11 mouse cellular contexts compared by ENCODE assay signal in the genomic region with DNA sequence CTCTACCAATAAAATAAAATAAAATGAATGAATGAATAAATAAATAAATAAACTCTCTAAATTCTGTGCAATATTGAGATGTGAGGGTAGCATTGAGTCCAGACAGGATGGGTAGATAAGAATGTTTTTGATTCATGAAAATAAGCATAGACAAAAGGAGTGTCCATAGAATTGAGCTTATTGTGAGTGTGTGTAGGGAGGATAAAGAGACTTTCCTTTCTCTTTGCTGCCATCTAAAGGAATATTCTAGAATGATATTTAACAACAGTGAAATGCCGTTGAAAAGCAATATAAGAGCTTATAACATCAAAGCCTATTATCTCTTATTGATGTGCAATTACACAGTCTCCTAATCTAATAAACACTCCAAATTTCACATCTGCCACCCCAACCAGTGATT. TPM values are rescaled to one million over a fixed set of nuclear protein-coding genes. Genes with fewer than 3 reads are reported as not detected.
A peak's percentile ranks its signal among the peaks of the same experiment; 100 is the strongest.
DNase-seq lines count a peak whose midpoint lies in the region; ATAC-seq lines count a peak whose summit lies in the region.
"Had no signal": no experiment of that assay in that cellular context is flagged by ENCODE, and none has a peak within 500 bp of the region (broad histone marks: within the 10 kb centered on the region; RNA-seq: fewer than 3 reads in every experiment).

No protein-coding gene starts in this region.

- H3K36me3 ChIP-seq in neural tube, embryonic 14.5 days (ENCODE audit: control insufficient read depth, insufficient read depth, low read length), result no peaks in the 10 kb centered on the region
- H3K36me3 ChIP-seq: limb, embryonic 15.5 days had no signal

- peak; percentile 23 for DNase-seq in left cerebral cortex, adult 11 months (ENCODE audit: low spot score)
- DNase-seq in left cerebral cortex, adult 9 months (ENCODE audit: low spot score in 2 of 2), result no peak
- DNase-seq in adipocyte (ENCODE audit: low spot score), result peak; percentile 22
- DNase-seq in thymus, postnatal 14 days, result no peak
- DNase-seq in heart, postnatal 10 days, result no peak
- DNase-seq: cerebellum, adult 11-12 months; kidney, adult 8-10 months had no signal

- H3K4me2 ChIP-seq in neural tube, embryonic 14.5 days (ENCODE audit: low read depth, low read length), result no peak overlapping the region
- H3K4me2 ChIP-seq: limb, embryonic 15.5 days had no signal

- intact Hi-C loops in heart, postnatal 10 days (cut with DNase I), result loop anchor here (5.0 kb wide), 1 partner anchor 119 kb away; no protein-coding TSS in a partner anchor

- H3K4me1 ChIP-seq in neural tube, embryonic 14.5 days (ENCODE audit: control insufficient read depth, insufficient read depth, low read length), result no peaks in the 10 kb centered on the region
- H3K4me1 ChIP-seq: limb, embryonic 15.5 days had no signal

- no peaks in the 10 kb centered on the region for H3K27me3 ChIP-seq in neural tube, embryonic 14.5 days (ENCODE audit: control insufficient read depth, insufficient read depth, low read length)
- H3K27me3 ChIP-seq: limb, embryonic 15.5 days had no signal

- no peaks in the 10 kb centered on the region for H3K9me3 ChIP-seq in neural tube, embryonic 14.5 days (ENCODE audit: control insufficient read depth, low read length)
- H3K9me3 ChIP-seq: limb, embryonic 15.5 days had no signal

- ATAC-seq in granulocyte monocyte progenitor cell, adult 5-6 weeks (replicated peaks; ENCODE audit: poor library complexity, severe bottlenecking), result peak; percentile 20; the same call in 1 of the 2 replicates
- ATAC-seq in neural tube, embryonic 14.5 days (ENCODE audit: low read depth), result peak; percentile 84
- ATAC-seq in monocyte, adult 5-6 weeks (replicated peaks; ENCODE audit: insufficient number of reproducible peaks, low FRiP score, low TSS enrichment, poor library complexity, severe bottlenecking), result no peak

- H3K27ac ChIP-seq in neural tube, embryonic 14.5 days (ENCODE audit: low read depth, low read length), result no peak overlapping the region
- H3K27ac ChIP-seq: limb, embryonic 15.5 days had no signal

- WGBS in neural tube, embryonic 14.5 days, result 6% methylated on average over 1 of the region's 1 CpGs

- no peak overlapping the region for H3K4me3 ChIP-seq in neural tube, embryonic 14.5 days (ENCODE audit: low read depth, low read length)
- H3K4me3 ChIP-seq: limb, embryonic 15.5 days had no signal

- H3K9ac ChIP-seq in neural tube, embryonic 14.5 days (replicated peaks; ENCODE audit: low read depth, low read length), result no peak overlapping the region
- H3K9ac ChIP-seq: limb, embryonic 15.5 days had no signal

RNA-seq across cellular contexts. Expression of a gene that starts 45.2 kb away (rescaled TPM):
- total RNA-seq in granulocyte monocyte progenitor cell, adult 5-6 weeks (2014; fragmentation: Nextera tagmentation), result 25.6 and 30.7 TPM in 2 replicates
- total RNA-seq in granulocyte monocyte progenitor cell, adult 5-6 weeks (2017), result 47.9 and 55.5 TPM in 2 replicates
- polyA plus RNA-seq in neural tube, embryonic 14.5 days (2014; fragmentation: Nextera tagmentation; extraction: Ambion mirVana), result 11.3 and 12.8 TPM in 2 replicates
- 10.5 to 13.3 TPM (median 12.1 TPM) in 3 replicates for total RNA-seq in monocyte, adult 5-6 weeks (2017)
- total RNA-seq in heart, postnatal 10 days (2021), result 1 to 10 TPM; 4.6 to 5.1 TPM

Comparison
In these comparisons a context has a peak if more than half of its experiments do, and no peak if none do; other contexts are left out.
1. DNase-seq: peak in left cerebral cortex, adult 11 months (single experiment) and adipocyte (single experiment); none in left cerebral cortex, adult 9 months (0 of 2), thymus, postnatal 14 days (single experiment) and heart, postnatal 10 days (0 of 2).